Mouse (Mus musculus): ENCODE measurements around the gene Fancd2. TPM values are rescaled to one million over a fixed set of nuclear protein-coding genes. Genes with fewer than 3 reads are reported as not detected.

Gene Fancd2
- polyA plus RNA-seq, 1 experiment from 2014 or later: 13.1 TPM

Small RNA genes within 50 kb of the gene (microRNA-seq; reads per million reads assigned to microRNA genes)
- gene Gm23365: not detected

Other genes starting within 250 kb of the Fancd2 start
- gene Cpne9, start 249.4 kb upstream of the Fancd2 start, polyA plus RNA-seq (2014; fragmentation: Nextera tagmentation; extraction: Ambion mirVana): 0.05 and 0.12 TPM in 2 replicates
- 21.0 and 21.6 TPM in 2 replicates for gene Brpf1, start 224.5 kb upstream of the Fancd2 start, polyA plus RNA-seq (2014; fragmentation: Nextera tagmentation; extraction: Ambion mirVana)
- 12.7 and 14.2 TPM in 2 replicates for gene Ogg1, start 204.7 kb upstream of the Fancd2 start, polyA plus RNA-seq (2014; fragmentation: Nextera tagmentation; extraction: Ambion mirVana)
- gene Camk1, start 187.7 kb upstream of the Fancd2 start, polyA plus RNA-seq (2014; fragmentation: Nextera tagmentation; extraction: Ambion mirVana): 94.8 and 101 TPM in 2 replicates
- 50.5 and 53.4 TPM in 2 replicates for gene Tada3, start 153.8 kb upstream of the Fancd2 start, polyA plus RNA-seq (2014; fragmentation: Nextera tagmentation; extraction: Ambion mirVana)
- 221 and 234 TPM in 2 replicates for gene Arpc4, start 153.6 kb upstream of the Fancd2 start, polyA plus RNA-seq (2014; fragmentation: Nextera tagmentation; extraction: Ambion mirVana)
- 2.5 and 4.0 TPM in 2 replicates for gene Ttll3, start 142.4 kb upstream of the Fancd2 start, polyA plus RNA-seq (2014; fragmentation: Nextera tagmentation; extraction: Ambion mirVana)
- 21.9 and 27.4 TPM in 2 replicates for gene Rpusd3, start 112.3 kb upstream of the Fancd2 start, polyA plus RNA-seq (2014; fragmentation: Nextera tagmentation; extraction: Ambion mirVana)
- 2.2 and 3.1 TPM in 2 replicates for gene Cidec, start 95.9 kb upstream of the Fancd2 start, polyA plus RNA-seq (2014; fragmentation: Nextera tagmentation; extraction: Ambion mirVana)
- 80.0 and 84.6 TPM in 2 replicates for gene Jagn1, start 89.1 kb upstream of the Fancd2 start, polyA plus RNA-seq (2014; fragmentation: Nextera tagmentation; extraction: Ambion mirVana)
- 8.4 and 9.0 TPM in 2 replicates for gene Il17re, start 73.2 kb upstream of the Fancd2 start, polyA plus RNA-seq (2014; fragmentation: Nextera tagmentation; extraction: Ambion mirVana)
- 15.3 and 18.5 TPM in 2 replicates for gene Il17rc, start 60.3 kb upstream of the Fancd2 start, polyA plus RNA-seq (2014; fragmentation: Nextera tagmentation; extraction: Ambion mirVana)
- gene Creld1, start 48.4 kb upstream of the Fancd2 start, polyA plus RNA-seq (2014; fragmentation: Nextera tagmentation; extraction: Ambion mirVana): 20.1 and 20.2 TPM in 2 replicates
- gene Prrt3, start 29.8 kb upstream of the Fancd2 start, polyA plus RNA-seq (2014; fragmentation: Nextera tagmentation; extraction: Ambion mirVana): 0.26 and 0.32 TPM in 2 replicates
- 84.7 and 89.7 TPM in 2 replicates for gene Emc3, start within 50 bp of the Fancd2 start, polyA plus RNA-seq (2014; fragmentation: Nextera tagmentation; extraction: Ambion mirVana)
- 0.20 and 0.22 TPM in 2 replicates for gene Fancd2os, start 69.0 kb downstream of the Fancd2 start, polyA plus RNA-seq (2014; fragmentation: Nextera tagmentation; extraction: Ambion mirVana)
- gene Brk1, start 73.1 kb downstream of the Fancd2 start, polyA plus RNA-seq (2014; fragmentation: Nextera tagmentation; extraction: Ambion mirVana): 238 and 245 TPM in 2 replicates
- gene Vhl, start 92.3 kb downstream of the Fancd2 start, polyA plus RNA-seq (2014; fragmentation: Nextera tagmentation; extraction: Ambion mirVana): 41.6 and 45.1 TPM in 2 replicates
- 5.7 and 8.2 TPM in 2 replicates for gene Irak2, start 106.8 kb downstream of the Fancd2 start, polyA plus RNA-seq (2014; fragmentation: Nextera tagmentation; extraction: Ambion mirVana)
- 0.98 and 1.4 TPM in 2 replicates for gene Tatdn2, start 165.4 kb downstream of the Fancd2 start, polyA plus RNA-seq (2014; fragmentation: Nextera tagmentation; extraction: Ambion mirVana)
- 2.2 and 19.4 TPM in 2 replicates for gene Ghrl, start 188.2 kb downstream of the Fancd2 start, polyA plus RNA-seq (2014; fragmentation: Nextera tagmentation; extraction: Ambion mirVana)
- gene Sec13, start 209.1 kb downstream of the Fancd2 start, polyA plus RNA-seq (2014; fragmentation: Nextera tagmentation; extraction: Ambion mirVana): 247 and 250 TPM in 2 replicates

Measured in intestine, embryonic 14.5 days (tissue).